Mouse (Mus musculus): ENCODE data around the gene Gm21719. TPM values are rescaled to one million over a fixed set of nuclear protein-coding genes. Genes with fewer than 3 reads are reported as not detected.

The Gm21719 gene
- not detected in 4 replicates for total RNA-seq (2023; ENCODE audit: inconsistent age)

GRCm38 (mm10) chrY:6682772-6683171, at the start of gene Gm21719:
Gene Gm21719 (minus strand): TSS chrY:6682872.

Other genes with a start within 250 kb of the Gm21719 start
- gene Gm28919, start 99.3 kb downstream of the Gm21719 start, total RNA-seq (2023; ENCODE audit: inconsistent age), result not detected in 4 replicates
- gene Gm20830, start 235.4 kb upstream of the Gm21719 start, total RNA-seq (2023; ENCODE audit: inconsistent age), result not detected in 4 replicates

Data from B cell, adult (primary cell).